Mouse (Mus musculus) kidney, adult 2 months (tissue): Measurements from ENCODE around the gene Vpreb3.

Experiments
- CTCF ChIP-seq: fragments of 200-500 bp; conservative IDR thresholded peaks from 2 replicates; pipeline ENCODE4 v1.5.1; 2011; ENCODE audit warnings: low read depth, mild to moderate bottlenecking, control low read depth, low read length, moderate library complexity, mixed read lengths; ENCODE audit not compliant: insufficient read depth, insufficient read length
- POLR2A ChIP-seq: fragments of 200-500 bp; IDR thresholded peaks from one replicate; pipeline ENCODE4 v1.6.1; 2011; ENCODE audit warnings: low read depth, low read length, control low read depth

GRCm38 (mm10) chr10:75949053-75950045 lies 6.5 kb downstream of the Vpreb3 start:
- no peak for TF ChIP-seq CTCF
- TF ChIP-seq POLR2A: no peak
